Mouse (Mus musculus) adrenal gland, adult 2 months (tissue): ENCODE measurements at regions not wholly inside any gene's neighbourhood (a gene's known extent, or its start where the extent isn't known, plus 50 kb on each side); places are given as distances from the start of the nearest gene placed in this dataset.

Experiments
- DNase-seq: peaks from one replicate; pipeline ENCODE4 v3.0.0; 2021

DNA sequence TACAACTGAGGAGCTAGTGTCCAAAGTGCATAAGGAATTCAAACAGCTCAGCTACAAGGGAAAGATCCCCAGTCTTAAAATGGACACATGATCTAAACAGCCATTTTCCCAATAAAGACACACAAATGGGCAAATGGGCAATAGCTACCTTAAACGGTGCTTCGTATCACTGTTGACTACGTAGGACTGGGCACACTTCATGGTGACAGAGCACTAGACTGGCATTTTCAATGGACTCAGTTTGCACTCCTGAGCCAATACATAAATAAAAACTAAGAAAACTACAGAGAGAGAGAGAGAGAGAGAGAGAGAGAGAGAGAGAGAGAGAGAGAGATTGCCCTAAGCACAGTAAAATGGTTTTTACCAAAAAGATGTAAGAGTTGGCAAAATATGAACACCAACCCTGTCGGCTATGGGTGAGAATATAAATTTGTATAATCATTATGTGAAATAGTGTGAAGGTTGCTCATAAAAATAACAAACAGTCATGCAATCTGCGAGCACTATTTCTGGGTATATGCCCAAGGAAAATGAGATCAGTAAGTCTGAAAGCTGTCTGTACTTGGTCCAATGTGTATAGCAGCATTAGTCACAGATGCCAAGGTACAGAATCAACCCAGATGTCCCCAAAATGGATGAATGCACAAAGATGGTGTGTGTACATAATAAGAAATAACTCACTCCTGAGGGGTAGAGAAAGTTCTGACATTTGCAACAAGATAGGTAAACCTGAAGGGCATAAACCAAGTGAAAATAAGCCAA lies 312.9 kb upstream of the Clec14a start:
- no peak for DNase-seq

GRCm38 (mm10) chr12:58569056-58569455 lies 300.0 kb upstream of the Clec14a start:
- no peak for DNase-seq

DNA sequence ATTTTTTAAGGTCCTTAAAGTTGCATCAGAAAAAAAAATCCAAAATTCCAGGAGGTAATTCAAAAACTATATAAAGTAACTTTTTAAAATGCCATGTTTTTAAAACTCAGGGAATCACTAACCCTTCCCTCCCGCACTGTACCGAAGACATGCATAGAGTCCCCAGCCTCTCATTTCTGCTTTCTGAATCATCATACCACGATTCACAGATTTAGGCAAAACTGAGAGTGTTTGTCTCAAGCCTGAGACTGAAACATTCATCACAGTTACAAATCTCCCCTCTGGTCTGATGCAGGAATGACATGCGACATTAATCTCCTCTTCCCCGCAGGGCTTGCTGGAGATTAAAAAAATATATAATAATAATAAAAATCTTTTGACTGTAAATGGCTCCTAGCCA lies 291.8 kb upstream of the Clec14a start:
- DNase-seq: no peak

DNA sequence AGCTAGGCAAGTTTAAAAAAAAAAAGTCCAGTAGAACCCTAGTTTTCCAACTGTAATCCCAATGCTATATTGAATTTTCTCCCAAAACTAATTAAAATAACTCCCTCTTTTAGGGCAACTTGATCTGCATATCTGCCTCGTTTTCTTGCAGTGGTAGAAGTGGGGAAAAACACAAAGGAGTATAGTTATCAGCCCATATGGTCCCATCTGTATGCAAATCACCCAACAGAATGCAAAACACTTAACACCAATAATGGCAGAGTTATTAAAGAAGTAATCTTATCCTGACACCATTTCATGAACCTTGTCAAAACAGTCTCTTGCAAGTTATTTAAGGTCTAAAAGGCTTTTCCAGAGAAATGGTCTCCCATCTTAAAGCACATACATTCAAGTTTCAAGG lies 290.7 kb upstream of the Clec14a start:
- DNase-seq: no peak

DNA sequence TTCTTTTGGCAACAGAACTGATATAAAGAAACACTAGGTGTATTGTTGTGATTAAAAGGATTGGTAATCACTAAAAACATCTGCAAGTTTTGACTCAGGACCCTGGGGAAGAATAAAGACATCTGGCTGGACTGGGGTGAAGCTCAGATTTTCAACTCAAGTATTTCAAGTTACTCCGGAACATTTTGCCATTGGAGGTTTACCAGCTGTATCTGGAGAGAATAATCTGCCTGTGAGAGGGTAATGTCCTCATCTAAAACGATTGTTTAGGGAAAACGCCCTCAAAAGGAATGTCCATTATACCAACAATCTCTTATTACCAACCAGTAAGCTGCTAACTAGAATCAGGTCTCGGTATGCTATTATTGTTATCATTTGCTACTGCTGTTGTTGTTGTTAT lies 288.2 kb upstream of the Clec14a start:
- DNase-seq: no peak

DNA sequence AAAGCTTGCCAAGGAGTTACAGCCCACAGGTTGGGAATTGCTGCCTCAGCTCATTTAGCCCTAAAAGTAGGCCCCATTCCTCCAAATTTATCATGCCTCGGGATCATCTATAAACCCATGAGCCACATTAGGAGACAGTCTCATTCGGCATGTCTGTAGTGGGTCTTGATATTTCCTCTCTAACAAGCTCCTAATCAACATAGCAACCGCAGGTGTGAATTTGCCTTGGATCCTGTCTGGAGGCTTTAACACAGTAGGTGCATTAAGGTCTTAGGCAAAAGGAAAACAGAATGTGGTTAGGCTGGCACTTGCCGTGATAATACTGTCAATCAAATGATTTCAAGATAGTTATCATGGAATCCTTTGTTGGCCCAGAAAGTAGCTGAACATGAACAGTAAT lies 287.7 kb upstream of the Clec14a start:
- no peak for DNase-seq

GRCm38 (mm10) chr12:58556060-58556459 lies 287.0 kb upstream of the Clec14a start:
- DNase-seq: no peak

- DNase-seq: no peak
Observed at GRCm38 (mm10) chr12:58550859-58551761, 282.0 kb upstream of the Clec14a start.

- no peak for DNase-seq
Observed at GRCm38 (mm10) chr12:58545832-58546538, 276.9 kb upstream of the Clec14a start.

GRCm38 (mm10) chr12:58544862-58545261 lies 275.8 kb upstream of the Clec14a start:
- no peak for DNase-seq

DNA sequence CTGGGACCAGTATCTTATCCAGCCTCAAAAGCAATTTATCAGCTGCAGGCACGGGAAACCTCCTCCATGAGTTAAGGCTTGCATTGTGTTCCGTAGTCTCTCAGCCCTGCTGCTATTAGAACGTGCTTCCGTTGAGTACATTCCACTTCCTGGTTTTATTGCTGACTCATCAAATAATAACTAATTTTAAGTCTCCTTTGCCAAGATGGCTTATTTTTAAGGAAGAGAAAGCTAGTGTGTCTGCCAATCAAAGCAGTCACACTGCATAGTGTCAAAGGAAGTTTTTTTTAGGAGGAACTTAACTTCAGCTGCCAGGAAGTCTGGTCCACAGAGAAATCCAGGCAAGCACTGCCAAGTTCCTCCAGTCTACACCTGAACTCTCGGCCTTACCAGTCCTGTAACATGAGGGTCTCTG lies 269.2 kb upstream of the Clec14a start:
- DNase-seq: no peak

GRCm38 (mm10) chr12:58537833-58538232 lies 268.7 kb upstream of the Clec14a start:
- DNase-seq: no peak

DNA sequence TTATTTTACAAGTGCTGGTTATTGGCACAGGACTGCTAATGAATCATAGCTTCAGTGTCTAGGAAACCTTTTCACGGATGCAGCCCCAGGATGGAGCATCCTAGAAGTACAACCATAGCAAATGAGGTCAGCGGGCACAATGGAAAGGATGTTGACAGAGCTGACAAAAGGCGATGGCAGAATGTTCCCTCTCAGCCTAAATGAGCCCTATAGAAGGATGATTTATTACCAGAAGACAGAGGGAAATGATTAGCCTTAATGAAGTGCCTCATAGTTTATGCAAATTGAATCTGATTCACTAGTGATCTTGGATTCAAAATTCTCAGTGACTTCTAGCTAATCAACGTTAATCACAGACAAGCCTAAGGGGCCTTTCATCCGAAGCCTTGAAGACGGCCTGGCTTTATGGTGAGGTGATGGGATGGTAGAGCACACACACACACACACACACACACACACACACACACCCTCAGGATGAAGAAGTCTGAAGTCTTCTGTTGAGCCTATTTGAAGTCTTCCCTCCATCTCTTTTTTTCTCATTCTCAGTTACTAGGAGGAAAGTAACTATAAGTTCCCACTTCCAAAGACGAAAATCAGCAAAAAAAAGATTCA lies 267.4 kb upstream of the Clec14a start:
- DNase-seq: no peak

DNA sequence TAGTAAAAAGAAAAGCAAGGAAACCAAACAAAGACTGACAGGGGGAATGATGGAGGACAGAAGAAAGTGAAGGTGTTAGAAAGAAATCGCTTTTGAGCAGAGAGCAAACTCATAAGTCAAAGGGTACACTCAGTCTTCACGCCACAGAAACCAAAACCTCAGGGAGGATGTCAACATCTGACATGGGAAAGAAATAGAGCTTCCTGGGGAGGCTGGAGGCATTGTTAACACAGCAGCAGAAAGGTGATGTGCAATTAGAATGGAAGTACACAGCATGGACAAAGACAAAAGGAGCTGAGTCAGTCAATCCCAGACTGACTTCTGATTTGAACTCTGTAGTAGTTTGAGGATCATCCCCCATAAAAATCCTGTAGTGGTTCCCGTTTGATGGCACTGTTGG lies 261.2 kb upstream of the Clec14a start:
- no peak for DNase-seq

- DNase-seq: no peak
Observed at GRCm38 (mm10) chr12:58516800-58517199, 247.7 kb upstream of the Clec14a start.

GRCm38 (mm10) chr12:58513951-58514350 lies 244.9 kb upstream of the Clec14a start:
- no peak for DNase-seq

DNA sequence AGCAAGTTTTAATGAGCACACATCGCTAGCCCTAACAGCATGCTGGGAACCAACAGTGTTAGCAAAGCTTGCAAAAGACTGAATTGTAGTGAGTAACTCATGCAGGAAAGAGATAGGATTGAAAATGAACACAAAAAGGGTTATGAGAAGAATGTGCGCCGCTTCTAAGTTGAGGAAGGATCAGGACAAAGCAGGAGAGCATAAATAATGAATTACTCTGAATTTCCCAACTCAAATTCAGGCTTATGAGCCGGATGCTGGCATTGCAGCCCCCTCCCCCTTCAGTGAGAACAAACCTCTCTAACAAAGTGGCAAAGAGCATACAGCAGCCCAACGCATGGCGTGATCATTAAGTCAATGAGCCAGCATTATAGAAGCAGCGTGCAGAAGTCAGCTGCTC lies 243.6 kb upstream of the Clec14a start:
- DNase-seq: no peak

DNA sequence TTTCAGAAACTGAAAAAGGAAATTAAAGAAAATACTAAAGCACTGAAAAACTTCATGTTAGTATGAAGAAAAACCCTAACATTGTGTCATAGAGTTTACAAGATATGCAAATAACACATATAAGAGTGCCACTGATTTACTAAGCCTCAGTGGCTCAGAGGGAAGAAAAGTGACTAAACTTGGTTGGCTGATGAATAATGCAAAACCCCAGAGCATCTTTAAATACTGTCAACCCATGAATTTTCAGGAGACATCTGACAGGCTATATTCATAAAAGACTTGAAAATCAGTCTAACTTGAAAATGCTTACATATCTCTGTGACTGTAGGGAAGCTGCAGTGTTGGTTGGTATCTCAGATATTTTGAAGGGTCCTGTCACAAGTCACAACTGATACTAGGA lies 235.2 kb upstream of the Clec14a start:
- DNase-seq: no peak

- DNase-seq: no peak
Observed at GRCm38 (mm10) chr12:58474181-58474580, 205.1 kb upstream of the Clec14a start.

GRCm38 (mm10) chr12:58473511-58473910 lies 204.4 kb upstream of the Clec14a start:
- DNase-seq: no peak

DNA sequence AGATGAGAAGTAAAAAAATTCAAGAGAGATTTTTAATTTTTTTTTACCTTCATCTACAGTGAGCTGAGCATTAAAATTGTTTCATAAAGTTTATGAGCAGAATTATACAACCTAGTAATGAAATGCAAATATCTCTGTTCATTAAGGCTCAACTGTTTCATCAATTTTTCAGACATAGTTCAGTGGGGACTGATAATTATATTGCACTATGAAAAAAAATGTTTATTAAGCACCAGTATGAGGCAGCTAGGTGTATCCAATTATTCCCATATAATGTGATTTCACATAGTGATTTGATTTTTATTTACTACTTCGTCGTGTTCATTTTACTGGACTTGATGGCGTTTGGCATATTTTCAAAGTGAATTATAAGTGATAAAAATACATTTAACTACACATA lies 191.4 kb upstream of the Clec14a start:
- DNase-seq: no peak

GRCm38 (mm10) chr12:58454828-58455227 lies 185.7 kb upstream of the Clec14a start:
- DNase-seq: no peak
